Mouse (Mus musculus): ENCODE measurements at regions not wholly inside any gene's neighbourhood (a gene's known extent, or its start where the extent isn't known, plus 50 kb on each side); places are given as distances from the start of the nearest gene placed in this dataset.

DNA sequence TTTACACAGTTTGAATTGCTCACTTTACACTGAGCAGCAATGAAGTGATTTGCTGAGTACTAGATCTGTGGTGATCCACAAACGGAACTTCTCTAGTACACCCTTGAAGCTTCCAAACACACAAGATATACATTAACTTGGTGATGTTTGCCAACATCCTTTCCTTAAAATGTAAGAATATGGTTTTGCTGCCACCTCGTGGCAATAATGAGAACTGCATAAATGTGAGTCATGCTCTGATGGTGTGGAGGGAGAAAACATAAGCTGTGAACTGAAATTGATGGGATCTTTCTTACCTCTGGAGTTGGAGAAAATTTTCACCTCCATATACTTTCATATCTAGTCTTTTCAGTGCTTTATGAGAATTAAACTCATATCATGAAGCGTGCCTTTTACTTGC, 51.6 kb downstream of the Bex3 start:
- Histone ChIP-seq H3K9ac (ENCODE audit: low read depth, low read length) (no peak overlapping the region), H3K79me2 (replicated peaks; ENCODE audit: control insufficient read depth, insufficient read depth, low read length) (no peaks in the 10 kb centered on the region), H3K4me3 (no peak overlapping the region), H3K36me3 (ENCODE audit: control insufficient read depth, insufficient read depth, low read length) (no peaks in the 10 kb centered on the region), H3K27me3 (ENCODE audit: control insufficient read depth, insufficient read depth, low read length) (no peaks in the 10 kb centered on the region), H3K27ac (no peak overlapping the region), H3K4me1 (ENCODE audit: control insufficient read depth, insufficient read depth, low read length) (no peaks in the 10 kb centered on the region)
- intact Hi-C loops (cut with DNase I), result loop anchor here (1.0 to 5.0 kb wide), 2 partner anchors 84 to 274 kb away; no protein-coding TSS in a partner anchor
- WGBS, result 7% methylated on average over 3 of the region's 3 CpGs
- no peak for TF ChIP-seq POLR2A (IDR thresholded peaks at IDR 0.05; ENCODE audit: insufficient read depth, low read depth, low read length)
- no peak for TF ChIP-seq EP300 (IDR thresholded peaks at IDR 0.05; ENCODE audit: insufficient read depth, low read depth, low read length)
- TF ChIP-seq CTCF (IDR thresholded peaks at IDR 0.05), result peak; percentile 87
- DNase-seq, result peak in 1 of 2 experiments; percentile 20

GRCm38 (mm10) chrX:136365809-136366208, 95.8 kb downstream of the Bex3 start:
- H3K4me3 ChIP-seq, result no peak overlapping the region
- TF ChIP-seq CTCF (IDR thresholded peaks at IDR 0.05) (no peak), EP300 (IDR thresholded peaks at IDR 0.05; ENCODE audit: insufficient read depth, low read depth, low read length) (no peak), POLR2A (IDR thresholded peaks at IDR 0.05; ENCODE audit: insufficient read depth, low read depth, low read length) (no peak)
- H3K79me2 ChIP-seq (replicated peaks; ENCODE audit: control insufficient read depth, insufficient read depth, low read length), result no peaks in the 10 kb centered on the region
- no peaks in the 10 kb centered on the region for H3K36me3 ChIP-seq (ENCODE audit: control insufficient read depth, insufficient read depth, low read length)
- H3K4me1 ChIP-seq (ENCODE audit: control insufficient read depth, insufficient read depth, low read length), result no peaks in the 10 kb centered on the region
- no peaks in the 10 kb centered on the region for H3K27me3 ChIP-seq (ENCODE audit: control insufficient read depth, insufficient read depth, low read length)
- 67% methylated on average over 2 of the region's 2 CpGs for WGBS
- H3K9ac ChIP-seq (ENCODE audit: low read depth, low read length), result no peak overlapping the region
- intact Hi-C loops (cut with DNase I), result no loop called here
- no peak overlapping the region for H3K27ac ChIP-seq
- DNase-seq, result no peak

All from heart, adult 2 months (tissue).